Mouse (Mus musculus) retina, postnatal 7 days (tissue): ENCODE results near the gene 1700122O11Rik.

Source experiments
- DNase-seq: peaks from one replicate; pipeline ENCODE4 v3.0.0-alpha.2; 2012; ENCODE audit warnings: low read depth, low spot score

The 1700122O11Rik gene

GRCm38 (mm10) chr17:48028250-48028649 is 9.8 kb downstream of the 1700122O11Rik start:
- no peak for DNase-seq

GRCm38 (mm10) chr17:48027677-48028076 is 10.4 kb downstream of the 1700122O11Rik start:
- DNase-seq, result no peak

GRCm38 (mm10) chr17:48027019-48027418 is 11.1 kb downstream of the 1700122O11Rik start:
- no peak for DNase-seq

GRCm38 (mm10) chr17:48024045-48024444 is 14.0 kb downstream of the 1700122O11Rik start:
- DNase-seq, result no peak

GRCm38 (mm10) chr17:48019585-48019984 is 18.5 kb downstream of the 1700122O11Rik start:
- no peak for DNase-seq

- DNase-seq, result no peak
These were observed 21.5 kb downstream of the 1700122O11Rik start for GRCm38 (mm10) chr17:48016566-48016965.

GRCm38 (mm10) chr17:48012561-48012960 is 25.5 kb downstream of the 1700122O11Rik start:
- no peak for DNase-seq

- DNase-seq, result no peak
These were observed 27.0 kb downstream of the 1700122O11Rik start for GRCm38 (mm10) chr17:48011105-48011504.

GRCm38 (mm10) chr17:48010283-48010682 is 27.8 kb downstream of the 1700122O11Rik start:
- DNase-seq, result no peak

GRCm38 (mm10) chr17:48005816-48006215 is 32.3 kb downstream of the 1700122O11Rik start:
- DNase-seq, result no peak

GRCm38 (mm10) chr17:48005091-48005490 is 33.0 kb downstream of the 1700122O11Rik start:
- no peak for DNase-seq

GRCm38 (mm10) chr17:48004619-48005018 is 33.5 kb downstream of the 1700122O11Rik start:
- no peak for DNase-seq

- DNase-seq, result no peak
These were observed 35.6 kb downstream of the 1700122O11Rik start for GRCm38 (mm10) chr17:48002486-48002885.

- DNase-seq, result peak; percentile 33
These were observed 36.3 kb downstream of the 1700122O11Rik start for GRCm38 (mm10) chr17:48001586-48002361.

GRCm38 (mm10) chr17:48001157-48001556 is 36.9 kb downstream of the 1700122O11Rik start:
- no peak for DNase-seq

- DNase-seq, result no peak
These were observed 38.3 kb downstream of the 1700122O11Rik start for GRCm38 (mm10) chr17:47999812-48000211.

- DNase-seq, result no peak
These were observed 38.7 kb downstream of the 1700122O11Rik start for GRCm38 (mm10) chr17:47999403-47999802.

- no peak for DNase-seq
These were observed 40.3 kb downstream of the 1700122O11Rik start for GRCm38 (mm10) chr17:47997806-47998205.

- DNase-seq, result no peak
These were observed 47.5 kb downstream of the 1700122O11Rik start for GRCm38 (mm10) chr17:47990392-47991123.

GRCm38 (mm10) chr17:47989951-47990378 is 48.1 kb downstream of the 1700122O11Rik start:
- no peak for DNase-seq

- DNase-seq, result no peak
These were observed 49.3 kb downstream of the 1700122O11Rik start for GRCm38 (mm10) chr17:47988811-47989210.

- no peak for DNase-seq
These were observed 50.0 kb downstream of the 1700122O11Rik start for GRCm38 (mm10) chr17:47988074-47988473.
